Mouse (Mus musculus): ENCODE measurements around the gene Clec16a. TPM values are rescaled to one million over a fixed set of nuclear protein-coding genes. Genes with fewer than 3 reads are reported as not detected.
A peak's percentile ranks its signal among the peaks of the same experiment; 100 is the strongest.

The Clec16a gene
- polyA plus RNA-seq, 1 experiment from 2014 or later, result 32.1 TPM

GRCm38 (mm10) chr16:10627136-10627668, 82.1 kb downstream of the Clec16a start:
- WGBS, result 93% methylated on average over 6 of the region's 6 CpGs
- Histone ChIP-seq H3K36me3 (replicated peaks; ENCODE audit: control insufficient read depth, insufficient read depth, low read depth, low read length) (no peaks in the 10 kb centered on the region), H3K4me2 (ENCODE audit: low read depth, low read length) (no peak overlapping the region), H3K4me3 (ENCODE audit: low read depth, low read length) (no peak overlapping the region), H3K9ac (replicated peaks; ENCODE audit: low read length) (no peak overlapping the region), H3K27me3 (ENCODE audit: control insufficient read depth, insufficient read depth, low read length) (no peaks in the 10 kb centered on the region), H3K4me1 (ENCODE audit: control insufficient read depth, insufficient read depth, low read length) (no peaks in the 10 kb centered on the region), H3K27ac (replicated peaks; ENCODE audit: low read depth, low read length) (no peak overlapping the region), H3K9me3 (replicated peaks; ENCODE audit: control insufficient read depth, low read length) (no peaks in the 10 kb centered on the region)
- no peak for DNase-seq (ENCODE audit: low spot score)
- ATAC-seq (replicated peaks; ENCODE audit: insufficient number of reproducible peaks, low FRiP score, low TSS enrichment, low read depth), result no peak

- WGBS, result 86% methylated on average over 4 of the region's 4 CpGs
- no peak overlapping the region for H3K9ac ChIP-seq (replicated peaks; ENCODE audit: low read length)
- H3K27me3 ChIP-seq (ENCODE audit: control insufficient read depth, insufficient read depth, low read length), result no peaks in the 10 kb centered on the region
- no peaks in the 10 kb centered on the region for H3K9me3 ChIP-seq (replicated peaks; ENCODE audit: control insufficient read depth, low read length)
- H3K27ac ChIP-seq (replicated peaks; ENCODE audit: low read depth, low read length), result no peak overlapping the region
- no peaks in the 10 kb centered on the region for H3K4me1 ChIP-seq (ENCODE audit: control insufficient read depth, insufficient read depth, low read length)
- ATAC-seq (replicated peaks; ENCODE audit: insufficient number of reproducible peaks, low FRiP score, low TSS enrichment, low read depth), result no peak
- no peak overlapping the region for H3K4me3 ChIP-seq (ENCODE audit: low read depth, low read length)
- no peaks in the 10 kb centered on the region for H3K36me3 ChIP-seq (replicated peaks; ENCODE audit: control insufficient read depth, insufficient read depth, low read depth, low read length)
- H3K4me2 ChIP-seq (ENCODE audit: low read depth, low read length), result no peak overlapping the region
- DNase-seq (ENCODE audit: low spot score), result no peak
Observed at GRCm38 (mm10) chr16:10628030-10628555, 83.0 kb downstream of the Clec16a start.

- 81% methylated on average over 3 of the region's 3 CpGs for WGBS
- no peak overlapping the region for H3K27ac ChIP-seq (replicated peaks; ENCODE audit: low read depth, low read length)
- no peak overlapping the region for H3K9ac ChIP-seq (replicated peaks; ENCODE audit: low read length)
- no peak overlapping the region for H3K4me3 ChIP-seq (ENCODE audit: low read depth, low read length)
- no peak for ATAC-seq (replicated peaks; ENCODE audit: insufficient number of reproducible peaks, low FRiP score, low TSS enrichment, low read depth)
- no peaks in the 10 kb centered on the region for H3K4me1 ChIP-seq (ENCODE audit: control insufficient read depth, insufficient read depth, low read length)
- H3K4me2 ChIP-seq (ENCODE audit: low read depth, low read length), result no peak overlapping the region
- no peaks in the 10 kb centered on the region for H3K27me3 ChIP-seq (ENCODE audit: control insufficient read depth, insufficient read depth, low read length)
- no peaks in the 10 kb centered on the region for H3K9me3 ChIP-seq (replicated peaks; ENCODE audit: control insufficient read depth, low read length)
- no peak for DNase-seq (ENCODE audit: low spot score)
- no peaks in the 10 kb centered on the region for H3K36me3 ChIP-seq (replicated peaks; ENCODE audit: control insufficient read depth, insufficient read depth, low read depth, low read length)
Observed at GRCm38 (mm10) chr16:10628960-10629359, 83.8 kb downstream of the Clec16a start.

GRCm38 (mm10) chr16:10629361-10629760, 84.2 kb downstream of the Clec16a start:
- H3K27ac ChIP-seq (replicated peaks; ENCODE audit: low read depth, low read length), result no peak overlapping the region
- no peak overlapping the region for H3K4me3 ChIP-seq (ENCODE audit: low read depth, low read length)
- ATAC-seq (replicated peaks; ENCODE audit: insufficient number of reproducible peaks, low FRiP score, low TSS enrichment, low read depth) (no peak), DNase-seq (ENCODE audit: low spot score) (no peak)
- H3K9me3 ChIP-seq (replicated peaks; ENCODE audit: control insufficient read depth, low read length), result no peaks in the 10 kb centered on the region
- H3K4me1 ChIP-seq (ENCODE audit: control insufficient read depth, insufficient read depth, low read length), result peaks cover 3% of the 10 kb centered on the region; the same call in 1 of the 2 replicates
- H3K27me3 ChIP-seq (ENCODE audit: control insufficient read depth, insufficient read depth, low read length), result no peaks in the 10 kb centered on the region
- 88% methylated on average over 3 of the region's 3 CpGs for WGBS
- no peaks in the 10 kb centered on the region for H3K36me3 ChIP-seq (replicated peaks; ENCODE audit: control insufficient read depth, insufficient read depth, low read depth, low read length)
- H3K4me2 ChIP-seq (ENCODE audit: low read depth, low read length), result no peak overlapping the region
- H3K9ac ChIP-seq (replicated peaks; ENCODE audit: low read length), result no peak overlapping the region

GRCm38 (mm10) chr16:10634940-10635339, 89.8 kb downstream of the Clec16a start:
- Histone ChIP-seq H3K27ac (replicated peaks; ENCODE audit: low read depth, low read length) (no peak overlapping the region), H3K4me1 (ENCODE audit: control insufficient read depth, insufficient read depth, low read length) (peaks cover 4% of the 10 kb centered on the region; the same call in 1 of the 2 replicates), H3K36me3 (replicated peaks; ENCODE audit: control insufficient read depth, insufficient read depth, low read depth, low read length) (no peaks in the 10 kb centered on the region), H3K4me3 (ENCODE audit: low read depth, low read length) (no peak overlapping the region), H3K9ac (replicated peaks; ENCODE audit: low read length) (no peak overlapping the region), H3K27me3 (ENCODE audit: control insufficient read depth, insufficient read depth, low read length) (no peaks in the 10 kb centered on the region), H3K4me2 (ENCODE audit: low read depth, low read length) (no peak overlapping the region), H3K9me3 (replicated peaks; ENCODE audit: control insufficient read depth, low read length) (no peaks in the 10 kb centered on the region)
- WGBS, result 54% methylated on average over 3 of the region's 3 CpGs
- ATAC-seq (replicated peaks; ENCODE audit: insufficient number of reproducible peaks, low FRiP score, low TSS enrichment, low read depth) (no peak), DNase-seq (ENCODE audit: low spot score) (peak; percentile 72)

- WGBS, result 59% methylated on average over 3 of the region's 3 CpGs
- no peak overlapping the region for H3K27ac ChIP-seq (replicated peaks; ENCODE audit: low read depth, low read length)
- ATAC-seq (replicated peaks; ENCODE audit: insufficient number of reproducible peaks, low FRiP score, low TSS enrichment, low read depth), result no peak
- H3K9me3 ChIP-seq (replicated peaks; ENCODE audit: control insufficient read depth, low read length), result no peaks in the 10 kb centered on the region
- no peak overlapping the region for H3K9ac ChIP-seq (replicated peaks; ENCODE audit: low read length)
- H3K4me2 ChIP-seq (ENCODE audit: low read depth, low read length), result no peak overlapping the region
- H3K4me1 ChIP-seq (ENCODE audit: control insufficient read depth, insufficient read depth, low read length), result peaks cover 4% of the 10 kb centered on the region; the same call in 1 of the 2 replicates
- H3K4me3 ChIP-seq (ENCODE audit: low read depth, low read length), result no peak overlapping the region
- no peaks in the 10 kb centered on the region for H3K27me3 ChIP-seq (ENCODE audit: control insufficient read depth, insufficient read depth, low read length)
- DNase-seq (ENCODE audit: low spot score), result no peak
- H3K36me3 ChIP-seq (replicated peaks; ENCODE audit: control insufficient read depth, insufficient read depth, low read depth, low read length), result no peaks in the 10 kb centered on the region
Observed at GRCm38 (mm10) chr16:10637898-10638297, 92.8 kb downstream of the Clec16a start.

- Histone ChIP-seq H3K36me3 (replicated peaks; ENCODE audit: control insufficient read depth, insufficient read depth, low read depth, low read length) (no peaks in the 10 kb centered on the region), H3K4me1 (ENCODE audit: control insufficient read depth, insufficient read depth, low read length) (peaks cover 1% of the 10 kb centered on the region; the same call in 1 of the 2 replicates), H3K4me2 (ENCODE audit: low read depth, low read length) (no peak overlapping the region), H3K27ac (replicated peaks; ENCODE audit: low read depth, low read length) (no peak overlapping the region), H3K27me3 (ENCODE audit: control insufficient read depth, insufficient read depth, low read length) (no peaks in the 10 kb centered on the region), H3K9me3 (replicated peaks; ENCODE audit: control insufficient read depth, low read length) (no peaks in the 10 kb centered on the region), H3K9ac (replicated peaks; ENCODE audit: low read length) (no peak overlapping the region), H3K4me3 (ENCODE audit: low read depth, low read length) (no peak overlapping the region)
- WGBS, result 73% methylated on average over 13 of the region's 13 CpGs
- no peak for ATAC-seq (replicated peaks; ENCODE audit: insufficient number of reproducible peaks, low FRiP score, low TSS enrichment, low read depth)
- no peak for DNase-seq (ENCODE audit: low spot score)
Observed at GRCm38 (mm10) chr16:10639111-10639889, 94.2 kb downstream of the Clec16a start.

GRCm38 (mm10) chr16:10640041-10640440, 94.9 kb downstream of the Clec16a start:
- DNase-seq (ENCODE audit: low spot score), result peak; percentile 92
- Histone ChIP-seq H3K4me1 (ENCODE audit: control insufficient read depth, insufficient read depth, low read length) (no peaks in the 10 kb centered on the region), H3K4me3 (ENCODE audit: low read depth, low read length) (no peak overlapping the region), H3K9me3 (replicated peaks; ENCODE audit: control insufficient read depth, low read length) (no peaks in the 10 kb centered on the region), H3K27me3 (ENCODE audit: control insufficient read depth, insufficient read depth, low read length) (no peaks in the 10 kb centered on the region), H3K36me3 (replicated peaks; ENCODE audit: control insufficient read depth, insufficient read depth, low read depth, low read length) (no peaks in the 10 kb centered on the region), H3K4me2 (ENCODE audit: low read depth, low read length) (no peak overlapping the region), H3K27ac (replicated peaks; ENCODE audit: low read depth, low read length) (no peak overlapping the region), H3K9ac (replicated peaks; ENCODE audit: low read length) (no peak overlapping the region)
- WGBS, result 5% methylated on average over 5 of the region's 5 CpGs
- 0 out of 2 replicates have a peak, but pooled peaks have one; percentile 40 for ATAC-seq (replicated peaks; ENCODE audit: insufficient number of reproducible peaks, low FRiP score, low TSS enrichment, low read depth)
